Mouse (Mus musculus) hindbrain, embryonic 15.5 days (tissue): ENCODE measurements around the gene Snn. TPM values are rescaled to one million over a fixed set of nuclear protein-coding genes. Genes with fewer than 3 reads are reported as not detected.

Source experiments
- ATAC-seq: fragments of 200-750 bp; cut with Nextera tagmentation; 2 replicates; pipeline ENCODE4 v1.8.0; 2017; ENCODE audit warnings: low read depth, moderate number of reproducible peaks, moderate TSS enrichment; ENCODE audit not compliant: low FRiP score
- H3K27ac ChIP-seq: fragments of 300-500 bp; sonication (generic); replicated peaks from 2 replicates; pipeline ENCODE4 v1.5.1; 2015; ENCODE audit warnings: mild to moderate bottlenecking, inconsistent platforms
- H3K27me3 ChIP-seq: fragments of 300-500 bp; sonication (generic); 2 replicates; pipeline ENCODE4 v1.6.1; 2015; ENCODE audit warnings: control low read depth, inconsistent platforms
- H3K36me3 ChIP-seq: fragments of 300-500 bp; sonication (generic); 2 replicates; pipeline ENCODE4 v1.6.1; 2015; ENCODE audit warnings: control low read depth, inconsistent platforms
- H3K4me1 ChIP-seq: fragments of 300-500 bp; sonication (generic); replicated peaks from 2 replicates; pipeline ENCODE4 v1.6.1; 2015; ENCODE audit warnings: control low read depth, inconsistent platforms
- H3K4me2 ChIP-seq: fragments of 300-500 bp; sonication (generic); 2 replicates; pipeline ENCODE4 v1.6.1; 2015; ENCODE audit warnings: moderate library complexity, mild to moderate bottlenecking, inconsistent platforms
- H3K4me3 ChIP-seq: fragments of 300-500 bp; sonication (generic); 2 replicates; pipeline ENCODE4 v1.5.1; 2015; ENCODE audit warnings: mild to moderate bottlenecking, inconsistent platforms
- H3K9ac ChIP-seq: fragments of 300-500 bp; sonication (generic); 2 replicates; pipeline ENCODE4 v1.6.1; 2015; ENCODE audit warnings: inconsistent platforms
- H3K9me3 ChIP-seq: fragments of 300-500 bp; sonication (generic); 2 replicates; pipeline ENCODE4 v1.6.1; 2016; ENCODE audit warnings: control low read depth, inconsistent platforms
- WGBS: fragments of 180-500 bp; shearing (Covaris S2); methylation state at CpG from one replicate; pipeline ENCODE4 v1.1.7; 2015; 5-methylcytosine and 5-hydroxymethylcytosine counted together
- polyA plus RNA-seq: library from polyadenylated mRNA; unstranded; fragments of >200 nt; fragmentation: Nextera tagmentation; extraction: Ambion mirVana; gene quantifications from 2 replicates; pipeline ENCODE4 v1.2.1, GENCODE M21; 2015

The Snn gene
- polyA plus RNA-seq, 1 experiment from 2014 or later, result 133 TPM

DNA sequence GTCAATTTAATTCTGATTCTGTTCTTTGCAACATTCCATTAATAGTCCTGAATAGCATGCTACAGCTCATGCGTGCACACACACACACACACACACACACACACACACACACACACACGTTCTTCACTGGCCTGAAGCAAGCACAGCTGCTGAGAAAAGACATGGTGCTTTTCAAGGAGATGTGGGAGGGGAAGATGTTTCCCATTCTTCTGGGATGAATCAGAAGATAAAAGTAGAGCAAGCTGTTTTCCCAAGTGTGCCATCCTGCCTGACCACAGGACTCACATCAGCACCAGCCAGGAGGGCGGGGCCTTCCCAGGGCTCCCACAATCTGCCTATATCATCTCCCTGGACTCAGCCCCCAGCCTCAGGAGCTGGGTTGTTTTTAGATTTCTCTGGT lies 35.9 kb upstream of the Snn start:
- H3K27ac ChIP-seq, result no peak overlapping the region
- H3K4me3 ChIP-seq, result no peak overlapping the region
- no peak for ATAC-seq
- no peaks in the 10 kb centered on the region for H3K36me3 ChIP-seq
- no peak overlapping the region for H3K4me2 ChIP-seq
- 76% methylated on average over 3 of the region's 3 CpGs for WGBS
- no peak overlapping the region for H3K9ac ChIP-seq
- H3K4me1 ChIP-seq, result no peaks in the 10 kb centered on the region
- no peaks in the 10 kb centered on the region for H3K27me3 ChIP-seq
- no peaks in the 10 kb centered on the region for H3K9me3 ChIP-seq

GRCm38 (mm10) chr16:11028206-11028605 lies 32.5 kb upstream of the Snn start:
- Histone ChIP-seq H3K4me1 (no peaks in the 10 kb centered on the region), H3K27me3 (no peaks in the 10 kb centered on the region), H3K9me3 (no peaks in the 10 kb centered on the region), H3K36me3 (no peaks in the 10 kb centered on the region), H3K4me2 (no peak overlapping the region), H3K4me3 (no peak overlapping the region), H3K27ac (no peak overlapping the region), H3K9ac (no peak overlapping the region)
- 68% methylated on average over 7 of the region's 7 CpGs for WGBS
- ATAC-seq, result no peak

DNA sequence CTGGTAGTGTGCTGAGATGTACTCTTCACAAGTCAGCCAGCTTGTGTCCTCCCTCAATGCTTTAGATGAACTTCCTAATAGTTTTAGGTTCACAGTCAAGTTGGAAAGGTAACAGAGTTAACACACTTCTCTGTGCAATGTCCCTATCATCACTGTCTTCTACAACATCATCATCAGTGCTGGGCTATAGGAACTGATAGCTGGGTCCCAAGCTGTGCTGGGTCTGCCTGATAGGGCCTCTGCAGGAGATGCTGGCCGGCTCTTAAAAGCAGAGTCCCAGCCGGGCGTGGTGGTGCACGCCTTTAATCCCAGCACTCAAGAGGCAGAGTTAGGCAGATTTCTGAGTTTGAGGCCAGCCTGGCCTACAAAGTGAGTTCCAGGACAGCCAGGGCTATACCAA lies 29.9 kb upstream of the Snn start:
- Histone ChIP-seq H3K9me3 (no peaks in the 10 kb centered on the region), H3K36me3 (no peaks in the 10 kb centered on the region), H3K27me3 (no peaks in the 10 kb centered on the region), H3K9ac (no peak overlapping the region), H3K27ac (no peak overlapping the region), H3K4me3 (no peak overlapping the region), H3K4me1 (no peaks in the 10 kb centered on the region; the same call in 1 of the 2 replicates), H3K4me2 (no peak overlapping the region)
- ATAC-seq, result no peak
- WGBS, result 90% methylated on average over 4 of the region's 4 CpGs

GRCm38 (mm10) chr16:11031320-11031719 lies 29.4 kb upstream of the Snn start:
- H3K36me3 ChIP-seq, result no peaks in the 10 kb centered on the region
- no peak overlapping the region for H3K27ac ChIP-seq
- H3K4me3 ChIP-seq, result no peak overlapping the region
- no peaks in the 10 kb centered on the region for H3K27me3 ChIP-seq
- WGBS, result 66% methylated on average over 3 of the region's 3 CpGs
- ATAC-seq, result no peak
- no peaks in the 10 kb centered on the region for H3K9me3 ChIP-seq
- no peak overlapping the region for H3K9ac ChIP-seq
- no peak overlapping the region for H3K4me2 ChIP-seq
- no peaks in the 10 kb centered on the region; the same call in 1 of the 2 replicates for H3K4me1 ChIP-seq

GRCm38 (mm10) chr16:11034193-11034803 lies 26.4 kb upstream of the Snn start:
- 3% methylated on average over 4 of the region's 4 CpGs for WGBS
- H3K9me3 ChIP-seq, result no peaks in the 10 kb centered on the region
- H3K27me3 ChIP-seq, result no peaks in the 10 kb centered on the region
- no peak for ATAC-seq
- H3K27ac ChIP-seq, result no peak overlapping the region
- H3K9ac ChIP-seq, result no peak overlapping the region
- H3K4me3 ChIP-seq, result no peak overlapping the region
- H3K4me2 ChIP-seq, result no peak overlapping the region
- no peaks in the 10 kb centered on the region; the same call in 1 of the 2 replicates for H3K4me1 ChIP-seq
- H3K36me3 ChIP-seq, result no peaks in the 10 kb centered on the region

DNA sequence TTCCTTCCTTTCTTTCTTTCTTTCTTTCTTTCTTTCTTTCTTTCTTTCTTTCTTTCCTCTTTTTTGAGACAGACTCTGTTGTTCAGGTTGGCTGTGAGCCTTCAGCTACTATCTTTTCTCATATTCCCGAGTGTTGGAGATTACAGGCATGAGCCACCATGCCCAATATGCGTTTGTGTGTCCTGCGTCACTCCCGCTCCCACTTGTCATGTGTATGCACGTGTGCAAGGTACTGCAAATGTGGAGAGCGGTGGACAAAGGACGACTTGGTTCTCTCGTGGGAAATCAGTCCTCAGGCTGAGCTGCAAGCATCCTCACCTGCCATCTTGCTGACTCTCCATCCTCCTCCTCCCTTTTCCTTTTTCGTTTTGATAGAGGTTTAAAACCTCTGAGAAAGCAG lies 25.5 kb upstream of the Snn start:
- Histone ChIP-seq H3K4me2 (no peak overlapping the region), H3K27me3 (no peaks in the 10 kb centered on the region), H3K27ac (no peak overlapping the region), H3K4me1 (no peaks in the 10 kb centered on the region; the same call in 1 of the 2 replicates), H3K9me3 (no peaks in the 10 kb centered on the region), H3K4me3 (no peak overlapping the region), H3K36me3 (no peaks in the 10 kb centered on the region), H3K9ac (no peak overlapping the region)
- WGBS, result 82% methylated on average over 9 of the region's 9 CpGs
- ATAC-seq, result no peak

GRCm38 (mm10) chr16:11035790-11036431 lies 24.8 kb upstream of the Snn start:
- 25% methylated on average over 15 of the region's 15 CpGs for WGBS
- H3K36me3 ChIP-seq, result no peaks in the 10 kb centered on the region

DNA sequence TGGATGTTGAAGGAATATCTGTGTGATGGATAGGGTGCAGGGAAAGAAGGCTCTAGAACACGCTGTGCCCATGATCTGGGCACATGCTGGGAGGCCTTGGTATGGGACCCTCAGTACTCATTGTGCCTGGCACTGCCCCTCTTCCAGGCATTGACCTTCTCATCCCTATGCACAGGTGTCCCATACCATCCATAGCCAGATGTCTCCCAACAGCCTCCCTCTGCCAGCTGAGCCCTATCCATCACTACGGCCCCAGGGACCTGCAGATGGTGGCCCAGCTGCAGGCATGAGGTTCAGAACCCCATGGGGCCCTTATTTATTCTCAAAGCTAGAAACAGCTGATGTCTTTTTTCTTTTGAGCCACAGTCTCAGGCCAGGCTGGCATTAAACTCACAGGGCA lies 20.1 kb upstream of the Snn start:
- no peak for ATAC-seq
- H3K36me3 ChIP-seq, result no peaks in the 10 kb centered on the region
- no peak overlapping the region for H3K4me3 ChIP-seq
- H3K4me1 ChIP-seq, result no peaks in the 10 kb centered on the region; the same call in 1 of the 2 replicates
- H3K9me3 ChIP-seq, result no peaks in the 10 kb centered on the region
- WGBS, result 55% methylated on average over 2 of the region's 2 CpGs
- no peaks in the 10 kb centered on the region for H3K27me3 ChIP-seq
- H3K27ac ChIP-seq, result no peak overlapping the region
- H3K4me2 ChIP-seq, result no peak overlapping the region
- H3K9ac ChIP-seq, result no peak overlapping the region

More at GRCm38 (mm10) chr16:11035790-11036431, 24.8 kb upstream of the Snn start:
- Histone ChIP-seq H3K4me2 (no peak overlapping the region), H3K27ac (no peak overlapping the region), H3K9ac (no peak overlapping the region), H3K27me3 (no peaks in the 10 kb centered on the region), H3K4me3 (no peak overlapping the region), H3K9me3 (no peaks in the 10 kb centered on the region), H3K4me1 (no peaks in the 10 kb centered on the region; the same call in 1 of the 2 replicates)
- ATAC-seq, result peak; percentile 45; the same call in 1 of the 2 replicates

DNA sequence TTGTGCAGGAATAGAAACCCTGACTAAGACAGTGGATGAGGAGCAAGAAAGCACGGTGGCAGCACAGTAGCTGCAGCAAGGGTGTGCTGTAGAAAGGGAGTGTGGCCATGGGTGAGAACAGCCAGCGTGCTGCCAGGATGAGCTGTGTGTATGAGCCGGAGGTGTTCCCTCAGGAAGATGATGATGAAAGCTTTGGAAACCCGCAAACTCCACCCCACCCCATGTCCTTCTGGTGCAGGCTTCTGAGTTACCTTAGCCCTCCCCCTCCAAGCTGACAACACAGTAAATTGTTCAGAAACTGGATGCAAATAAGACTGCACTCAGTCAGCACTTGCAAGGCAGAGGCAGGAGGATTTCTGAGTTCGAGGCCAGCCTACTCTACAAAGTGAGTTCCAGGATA lies 17.5 kb upstream of the Snn start:
- Histone ChIP-seq H3K9ac (no peak overlapping the region), H3K4me1 (no peaks in the 10 kb centered on the region), H3K4me3 (no peak overlapping the region), H3K9me3 (no peaks in the 10 kb centered on the region), H3K27ac (no peak overlapping the region), H3K36me3 (no peaks in the 10 kb centered on the region), H3K4me2 (no peak overlapping the region), H3K27me3 (no peaks in the 10 kb centered on the region)
- 88% methylated on average over 5 of the region's 5 CpGs for WGBS
- no peak for ATAC-seq

- H3K4me2 ChIP-seq, result no peak overlapping the region
- no peak overlapping the region for H3K4me3 ChIP-seq
- ATAC-seq, result no peak
- no peak overlapping the region for H3K27ac ChIP-seq
- no peaks in the 10 kb centered on the region for H3K36me3 ChIP-seq
- H3K4me1 ChIP-seq, result no peaks in the 10 kb centered on the region
- H3K9me3 ChIP-seq, result no peaks in the 10 kb centered on the region
- no peaks in the 10 kb centered on the region for H3K27me3 ChIP-seq
- H3K9ac ChIP-seq, result no peak overlapping the region
- 86% methylated on average over 7 of the region's 7 CpGs for WGBS
Observed at GRCm38 (mm10) chr16:11046437-11046836, 14.3 kb upstream of the Snn start.

- WGBS, result 91% methylated on average over 7 of the region's 7 CpGs
- Histone ChIP-seq H3K9ac (no peak overlapping the region), H3K4me1 (no peaks in the 10 kb centered on the region), H3K27ac (no peak overlapping the region), H3K27me3 (no peaks in the 10 kb centered on the region), H3K9me3 (no peaks in the 10 kb centered on the region), H3K4me2 (no peak overlapping the region), H3K36me3 (no peaks in the 10 kb centered on the region), H3K4me3 (no peak overlapping the region)
- ATAC-seq, result no peak
Observed at GRCm38 (mm10) chr16:11047130-11047529, 13.6 kb upstream of the Snn start.

GRCm38 (mm10) chr16:11050226-11050625 lies 10.5 kb upstream of the Snn start:
- WGBS, result 85% methylated on average over 2 of the region's 2 CpGs
- no peaks in the 10 kb centered on the region for H3K27me3 ChIP-seq
- H3K27ac ChIP-seq, result no peak overlapping the region
- H3K4me3 ChIP-seq, result no peak overlapping the region
- H3K4me1 ChIP-seq, result no peaks in the 10 kb centered on the region
- no peak for ATAC-seq
- no peaks in the 10 kb centered on the region for H3K36me3 ChIP-seq
- no peak overlapping the region for H3K4me2 ChIP-seq
- H3K9me3 ChIP-seq, result no peaks in the 10 kb centered on the region
- H3K9ac ChIP-seq, result no peak overlapping the region

DNA sequence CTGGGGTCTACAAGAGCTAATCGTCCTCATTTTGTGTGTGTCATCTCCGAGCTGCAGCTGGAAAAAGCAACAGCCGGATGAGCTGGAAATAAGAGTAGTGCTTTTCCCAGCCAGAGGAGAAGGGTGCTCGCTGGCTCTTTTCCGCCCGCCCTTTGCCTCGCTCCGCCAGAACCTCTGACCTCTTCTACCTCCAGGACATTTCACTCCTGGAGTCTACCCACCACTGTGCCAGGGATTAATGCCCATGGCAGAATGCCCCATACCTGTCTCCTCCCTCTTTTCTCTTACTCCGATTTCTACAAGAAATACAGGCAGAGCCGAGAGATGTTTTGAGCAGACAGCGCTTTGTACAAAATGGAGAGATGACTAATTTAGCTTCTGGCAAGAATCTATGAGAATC lies 9.6 kb upstream of the Snn start:
- no peaks in the 10 kb centered on the region for H3K4me1 ChIP-seq
- ATAC-seq, result no peak
- H3K4me2 ChIP-seq, result no peak overlapping the region
- no peak overlapping the region for H3K27ac ChIP-seq
- H3K9me3 ChIP-seq, result no peaks in the 10 kb centered on the region
- 87% methylated on average over 11 of the region's 11 CpGs for WGBS
- no peaks in the 10 kb centered on the region for H3K27me3 ChIP-seq
- H3K36me3 ChIP-seq, result no peaks in the 10 kb centered on the region
- H3K4me3 ChIP-seq, result no peak overlapping the region
- no peak overlapping the region for H3K9ac ChIP-seq
